Mouse (Mus musculus) left cerebral cortex, adult 9 months (tissue): ENCODE data around the gene Pzp.

Experiments
- DNase-seq, 2 experiments: peaks; one replicate each; pipeline ENCODE4 v3.0.0; 2022; ENCODE audit warnings: low spot score in 2 of 2

The Pzp gene

DNA sequence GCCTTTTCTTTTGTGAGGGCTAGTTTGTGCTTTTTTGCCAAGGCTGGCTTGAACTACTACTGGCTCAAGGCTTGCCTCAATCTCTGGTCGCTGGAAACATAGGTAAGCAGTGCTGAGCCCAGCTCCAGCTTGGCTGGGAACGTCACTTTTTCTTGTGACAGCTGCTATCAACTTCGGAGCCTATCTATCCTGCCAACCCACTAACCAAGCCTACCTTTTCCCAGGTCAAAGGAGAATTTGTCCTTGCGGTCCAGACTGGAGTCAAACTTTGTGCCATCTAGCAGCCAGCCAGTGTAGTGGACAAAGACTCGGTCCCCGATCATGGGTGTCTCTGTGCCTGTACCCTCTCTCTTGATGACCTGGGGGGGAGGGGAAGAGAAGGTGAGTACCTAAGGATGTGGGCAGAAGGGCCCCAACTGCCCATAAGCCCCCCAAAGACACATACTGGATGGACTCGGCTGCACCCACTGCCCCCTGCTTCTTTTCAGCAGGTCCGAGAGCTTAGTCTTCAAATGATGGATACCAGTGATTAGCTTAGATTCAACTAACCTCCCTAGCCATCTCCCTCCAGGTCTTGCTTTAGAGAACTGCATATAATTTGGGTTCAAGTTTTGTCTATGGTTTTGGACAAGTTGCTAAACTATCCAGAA is 90.0 kb downstream of the Pzp start:
- DNase-seq: no peak

DNA sequence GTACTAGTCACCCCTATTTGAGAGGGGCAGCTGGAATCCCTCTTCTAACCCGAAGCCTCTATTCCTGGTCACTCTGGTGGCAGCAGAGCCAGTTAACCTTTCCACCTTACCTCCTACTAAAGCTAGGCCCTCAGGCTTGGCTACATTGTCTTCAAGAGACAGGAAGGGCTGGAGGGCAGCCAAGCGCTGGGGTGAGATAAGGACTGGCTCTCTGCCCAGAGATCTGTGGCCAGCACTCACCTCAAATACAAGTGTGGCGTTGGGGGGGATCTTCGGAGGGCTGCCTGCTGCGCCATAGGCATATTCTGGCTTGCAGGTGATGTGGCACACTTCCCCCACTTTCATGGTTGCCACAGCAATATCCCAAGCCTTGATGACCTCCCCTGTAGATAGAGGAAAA is 91.0 kb downstream of the Pzp start:
- no peak for DNase-seq
